Mouse (Mus musculus) layer of hippocampus, adult 2 months (tissue): ENCODE results near the gene Gm49380. TPM values are rescaled to one million over a fixed set of nuclear protein-coding genes. Genes with fewer than 3 reads are reported as not detected.

Experiments used
- DNase-seq, 2 experiments: peaks; one replicate each; pipeline ENCODE4 v3.0.0; 2022; ENCODE audit warnings: low spot score in 2 of 2
- H3K27ac ChIP-seq: fragments of 200-600 bp; 2 replicates; pipeline ENCODE4 v1.8.1; 2022
- H3K4me3 ChIP-seq: fragments of 200-600 bp; 2 replicates; pipeline ENCODE4 v1.8.1; 2022; ENCODE audit warnings: mild to moderate bottlenecking
- CTCF ChIP-seq: fragments of 200-600 bp; conservative IDR thresholded peaks from 2 replicates; pipeline ENCODE4 v1.8.1; 2022; ENCODE audit warnings: antibody characterized with exemption, mild to moderate bottlenecking, moderate library complexity
- total RNA-seq, 2 experiments: library from RNA; stranded (reverse); gene quantifications; 2 replicates each; pipeline ENCODE4 v1.2.3; 2021

The Gm49380 gene
- total RNA-seq, 2 experiments from 2014 or later = 0.27 to 0.38 TPM

GRCm38 (mm10) chr9:44053936-44054335, 59.4 kb downstream of the Gm49380 start:
- Histone ChIP-seq H3K27ac (no peak overlapping the region), H3K4me3 (no peak overlapping the region)
- no peak for TF ChIP-seq CTCF
- no peak for DNase-seq

- TF ChIP-seq CTCF = peak; percentile 55
- Histone ChIP-seq H3K4me3 (no peak overlapping the region), H3K27ac (no peak overlapping the region)
- no peak for DNase-seq
These were observed 60.4 kb downstream of the Gm49380 start for GRCm38 (mm10) chr9:44052855-44053254.

- DNase-seq = no peak
- Histone ChIP-seq H3K4me3 (no peak overlapping the region), H3K27ac (peak overlapping the region; percentile 88)
- TF ChIP-seq CTCF = no peak
These were observed 63.7 kb downstream of the Gm49380 start for GRCm38 (mm10) chr9:44049381-44050165.

- Histone ChIP-seq H3K4me3 (no peak overlapping the region), H3K27ac (peak overlapping the region; percentile 88)
- peak; percentile 62 to 69 for DNase-seq
- no peak for TF ChIP-seq CTCF
These were observed 64.5 kb downstream of the Gm49380 start for GRCm38 (mm10) chr9:44048541-44049380.

GRCm38 (mm10) chr9:44047571-44048490, 65.5 kb downstream of the Gm49380 start:
- no peak for DNase-seq
- H3K27ac ChIP-seq = peak overlapping the region; percentile 88
- TF ChIP-seq CTCF = no peak
- H3K4me3 ChIP-seq = no peak overlapping the region

- TF ChIP-seq CTCF = no peak
- DNase-seq = no peak
- Histone ChIP-seq H3K4me3 (peak overlapping the region; percentile 22; the same call in 1 of the 2 replicates), H3K27ac (peak overlapping the region; percentile 88)
These were observed 66.2 kb downstream of the Gm49380 start for GRCm38 (mm10) chr9:44047071-44047470.

GRCm38 (mm10) chr9:44046426-44046825, 66.9 kb downstream of the Gm49380 start:
- Histone ChIP-seq H3K27ac (peak overlapping the region; percentile 51; the same call in 1 of the 2 replicates), H3K4me3 (peak overlapping the region; percentile 11; the same call in 1 of the 2 replicates)
- TF ChIP-seq CTCF = no peak
- no peak for DNase-seq

GRCm38 (mm10) chr9:44045884-44046272, 67.4 kb downstream of the Gm49380 start:
- TF ChIP-seq CTCF = no peak

GRCm38 (mm10) chr9:44045158-44045883, 68.0 kb downstream of the Gm49380 start:
- no peak for DNase-seq
- Histone ChIP-seq H3K27ac (peak overlapping the region; percentile 93; the same call in 1 of the 2 replicates), H3K4me3 (peak overlapping the region; percentile 84)
- TF ChIP-seq CTCF = no peak

More at GRCm38 (mm10) chr9:44045884-44046272, 67.4 kb downstream of the Gm49380 start:
- DNase-seq = no peak
- H3K4me3 ChIP-seq = peak overlapping the region; percentile 17; the same call in 1 of the 2 replicates
- peak overlapping the region; percentile 28; the same call in 1 of the 2 replicates for H3K27ac ChIP-seq

GRCm38 (mm10) chr9:44044426-44045157, 68.7 kb downstream of the Gm49380 start:
- peak; percentile 42 for TF ChIP-seq CTCF
- Histone ChIP-seq H3K27ac (peak overlapping the region; percentile 93), H3K4me3 (peak overlapping the region; percentile 84)
- DNase-seq = no peak
